Mouse (Mus musculus) hindbrain, embryonic 16.5 days (tissue): ENCODE data around the gene Rpl9-ps1. TPM values are rescaled to one million over a fixed set of nuclear protein-coding genes. Genes with fewer than 3 reads are reported as not detected.

Source experiments
- polyA plus RNA-seq: library from polyadenylated mRNA; unstranded; fragments of >200 nt; fragmentation: Nextera tagmentation; extraction: Ambion mirVana; gene quantifications from 2 replicates; pipeline ENCODE4 v1.2.1, GENCODE M21; 2015

The Rpl9-ps1 gene
- polyA plus RNA-seq, 1 experiment from 2014 or later, result not detected

Other genes with a start within 250 kb of the Rpl9-ps1 start
- 15.1 and 32.7 TPM in 2 replicates for gene Rasl10b, start 236.5 kb downstream of the Rpl9-ps1 start, polyA plus RNA-seq
- 0.92 and 1.2 TPM in 2 replicates for gene Gas2l2, start 216.2 kb downstream of the Rpl9-ps1 start, polyA plus RNA-seq
- 0.50 and 0.56 TPM in 2 replicates for gene 1700020L24Rik, start 207.9 kb downstream of the Rpl9-ps1 start, polyA plus RNA-seq
- 3.2 and 3.4 TPM in 2 replicates for gene Mmp28, start 182.6 kb downstream of the Rpl9-ps1 start, polyA plus RNA-seq
- 7.3 and 9.4 TPM in 2 replicates for gene Taf15, start 172.5 kb downstream of the Rpl9-ps1 start, polyA plus RNA-seq
- gene Heatr9, start 123.4 kb downstream of the Rpl9-ps1 start, polyA plus RNA-seq, result not detected in 2 replicates
- gene Ccl5, start 115.1 kb downstream of the Rpl9-ps1 start, polyA plus RNA-seq, result 0.33 TPM in 1 of 2 replicates, not detected in the other
- 2.1 and 2.4 TPM in 2 replicates for gene Ccl9, start 67.0 kb downstream of the Rpl9-ps1 start, polyA plus RNA-seq
- 2.3 and 3.4 TPM in 2 replicates for gene Ccl6, start 52.5 kb downstream of the Rpl9-ps1 start, polyA plus RNA-seq
- 1.3 and 2.0 TPM in 2 replicates for gene Ccl3, start 3.7 kb upstream of the Rpl9-ps1 start, polyA plus RNA-seq
- gene Ccl4, start 17.0 kb upstream of the Rpl9-ps1 start, polyA plus RNA-seq, result 1.1 and 1.4 TPM in 2 replicates
- 0.33 and 0.87 TPM in 2 replicates for gene Wfdc17, start 58.4 kb upstream of the Rpl9-ps1 start, polyA plus RNA-seq
- not detected in 2 replicates for gene Wfdc18, start 63.4 kb upstream of the Rpl9-ps1 start, polyA plus RNA-seq
- 0.42 TPM in 1 of 2 replicates, not detected in the other for gene Wfdc21, start 101.3 kb upstream of the Rpl9-ps1 start, polyA plus RNA-seq
- gene Heatr6, start 108.1 kb upstream of the Rpl9-ps1 start, polyA plus RNA-seq, result 26.6 and 29.6 TPM in 2 replicates
- gene Hnf1b, start 204.4 kb upstream of the Rpl9-ps1 start, polyA plus RNA-seq, result 0.25 and 0.33 TPM in 2 replicates